Mouse (Mus musculus): ENCODE measurements around the gene Il17rd. TPM values are rescaled to one million over a fixed set of nuclear protein-coding genes. Genes with fewer than 3 reads are reported as not detected.

Gene Il17rd
- 5.7 and 7.2 TPM in 2 replicates for total RNA-seq (2014; rRNA removed)
- 0.62 and 1.5 TPM in 2 replicates for polyA plus RNA-seq (2015; fragmentation: Nextera tagmentation; extraction: Ambion mirVana)

DNA sequence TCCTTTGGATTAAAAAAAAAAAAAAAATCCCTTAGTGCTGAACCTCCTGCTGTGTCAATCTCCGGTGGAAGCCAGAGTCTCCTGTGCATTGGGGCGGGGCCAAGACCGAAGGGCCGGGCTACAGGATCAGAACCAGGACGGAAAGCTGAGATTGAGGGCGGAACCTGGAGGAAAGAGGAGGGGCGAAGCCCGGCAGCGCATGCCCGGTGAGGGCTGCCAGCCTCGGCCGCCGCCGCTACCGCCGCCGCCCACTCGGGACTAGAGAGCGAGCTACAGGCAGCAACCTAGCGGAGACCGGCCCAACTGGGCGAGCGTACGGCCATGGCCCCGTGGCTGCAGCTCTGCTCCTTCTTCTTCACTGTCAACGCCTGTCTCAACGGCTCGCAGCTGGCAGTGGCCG lies at the start of gene Il17rd:
Il17rd (plus strand) TSS at position 159 of the 400 bp plus-strand sequence.
- Histone ChIP-seq H3K9ac (peak within 1 kb of the TSS; percentile 69), H3K4me2 (ENCODE audit: low read depth) (peak within 1 kb of the TSS; percentile 95), H3K27ac (ENCODE audit: low read depth, low read length) (0 out of 2 replicates have a peak within 1 kb of the TSS, but pooled peaks have one; percentile 60), H3K4me3 (ENCODE audit: low read depth, low read length) (peak within 1 kb of the TSS; percentile 84), H3K27me3 (ENCODE audit: insufficient read depth, low read length) (peaks cover 6% of the 10 kb centered on the region; the same call in 1 of the 2 replicates), H3K4me1 (ENCODE audit: insufficient read depth) (0 out of 2 replicates have a peak, but pooled peaks cover 3% of the 10 kb centered on the region), H3K9me3 (ENCODE audit: low read length) (no peaks in the 10 kb centered on the region), H3K36me3 (ENCODE audit: insufficient read depth) (no peaks in the 10 kb centered on the region)
- 0% methylated on average over 25 of the region's 29 CpGs for WGBS
- DNase-seq: peak; percentile 76
- TF ChIP-seq CTCF (IDR thresholded peaks at IDR 0.05; ENCODE audit: low read depth): no peak
- ATAC-seq: peak; percentile 94

DNA sequence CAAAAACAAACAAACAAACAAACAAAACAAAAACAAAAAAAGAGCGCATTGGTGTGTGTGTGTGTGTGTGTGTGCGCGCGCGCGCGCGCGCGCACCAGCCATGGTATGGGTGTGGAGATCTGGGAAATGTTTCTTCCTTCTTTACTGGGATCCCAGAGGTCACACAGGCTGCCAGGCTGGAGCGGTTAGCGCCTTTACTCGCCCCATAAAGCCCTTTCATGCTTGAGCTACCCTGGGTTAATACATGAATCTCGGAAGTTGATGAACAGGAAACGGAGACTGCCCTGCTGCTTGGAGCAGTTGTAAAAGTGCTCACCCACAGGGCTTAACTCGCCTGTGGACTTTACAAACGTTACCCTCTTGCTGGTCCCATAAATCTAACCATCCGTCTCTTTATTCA lies 47.1 kb upstream of the Il17rd start:
- H3K27ac ChIP-seq (ENCODE audit: low read depth, low read length): no peak overlapping the region
- H3K9me3 ChIP-seq (ENCODE audit: low read length): no peaks in the 10 kb centered on the region
- ATAC-seq (no peak), DNase-seq (no peak)
- no peaks in the 10 kb centered on the region for H3K36me3 ChIP-seq (ENCODE audit: insufficient read depth)
- no peak overlapping the region for H3K4me2 ChIP-seq (ENCODE audit: low read depth)
- H3K27me3 ChIP-seq (ENCODE audit: insufficient read depth, low read length): no peaks in the 10 kb centered on the region
- H3K4me1 ChIP-seq (ENCODE audit: insufficient read depth): no peaks in the 10 kb centered on the region
- WGBS: 69% methylated on average over 18 of the region's 18 CpGs
- TF ChIP-seq CTCF (IDR thresholded peaks at IDR 0.05; ENCODE audit: low read depth): no peak
- no peak overlapping the region for H3K9ac ChIP-seq
- H3K4me3 ChIP-seq (ENCODE audit: low read depth, low read length): no peak overlapping the region

DNA sequence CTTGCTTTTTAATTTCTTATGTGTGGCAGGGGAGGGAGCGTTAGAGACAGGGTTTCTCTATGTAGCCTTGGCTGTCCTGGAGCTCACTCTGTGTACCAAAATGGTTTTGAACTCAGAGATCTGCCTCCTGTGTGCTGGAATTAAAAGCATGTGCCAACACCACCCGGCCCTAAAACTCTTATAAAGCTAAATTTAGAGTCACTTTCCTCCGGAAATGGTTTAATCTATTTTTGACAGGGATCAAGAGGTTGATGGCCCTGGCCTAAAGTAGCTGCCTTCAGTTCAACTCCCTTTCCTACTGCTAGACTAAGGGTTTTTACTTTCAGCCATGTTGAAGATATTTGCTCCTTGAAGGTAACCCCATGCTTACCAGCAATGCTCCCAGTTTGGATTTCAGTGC lies 45.3 kb upstream of the Il17rd start:
- no peak overlapping the region for H3K4me3 ChIP-seq (ENCODE audit: low read depth, low read length)
- no peak overlapping the region for H3K9ac ChIP-seq
- DNase-seq (no peak), ATAC-seq (no peak)
- H3K4me2 ChIP-seq (ENCODE audit: low read depth): no peak overlapping the region
- no peaks in the 10 kb centered on the region for H3K9me3 ChIP-seq (ENCODE audit: low read length)
- TF ChIP-seq CTCF (IDR thresholded peaks at IDR 0.05; ENCODE audit: low read depth): no peak
- WGBS: 81% methylated on average over 3 of the region's 3 CpGs
- H3K27ac ChIP-seq (ENCODE audit: low read depth, low read length): no peak overlapping the region
- H3K27me3 ChIP-seq (ENCODE audit: insufficient read depth, low read length): no peaks in the 10 kb centered on the region
- H3K4me1 ChIP-seq (ENCODE audit: insufficient read depth): no peaks in the 10 kb centered on the region
- no peaks in the 10 kb centered on the region for H3K36me3 ChIP-seq (ENCODE audit: insufficient read depth)

DNA sequence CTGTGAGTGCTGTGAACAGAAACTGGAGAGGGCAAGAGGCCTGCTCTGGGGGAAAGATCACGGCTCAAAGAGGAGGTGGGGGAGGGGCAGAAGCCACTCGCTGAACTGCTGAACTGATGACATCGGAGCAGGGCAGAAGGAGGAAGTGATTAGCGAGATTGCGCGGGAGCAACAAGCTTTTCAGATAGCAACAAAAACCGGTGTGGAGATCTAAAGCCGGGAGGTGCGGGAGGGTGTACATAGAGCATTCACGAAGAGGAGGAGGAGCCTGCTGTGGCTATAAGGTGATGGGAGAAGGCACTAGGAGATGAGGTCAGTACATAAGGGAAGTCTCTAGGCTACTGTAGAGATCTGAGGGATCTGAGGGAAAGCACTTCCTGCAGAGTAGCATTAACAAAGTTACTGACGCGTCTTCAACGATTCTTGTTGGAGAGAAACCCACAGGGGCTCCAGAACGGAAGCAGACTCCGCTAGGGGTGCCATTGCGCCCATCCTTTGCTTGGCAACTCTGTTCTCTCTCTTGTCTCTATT lies 44.5 kb upstream of the Il17rd start, which contains the start of gene Hesx1:
Hesx1 (plus strand) TSS at position 206 of the 531 bp plus-strand sequence.
- 13% methylated on average over 16 of the region's 16 CpGs for WGBS
- no peaks in the 10 kb centered on the region for H3K27me3 ChIP-seq (ENCODE audit: insufficient read depth, low read length)
- no peaks in the 10 kb centered on the region for H3K9me3 ChIP-seq (ENCODE audit: low read length)
- H3K4me2 ChIP-seq (ENCODE audit: low read depth): peak within 1 kb of the TSS; percentile 35
- no peaks in the 10 kb centered on the region for H3K36me3 ChIP-seq (ENCODE audit: insufficient read depth)
- no peak within 1 kb of the TSS for H3K27ac ChIP-seq (ENCODE audit: low read depth, low read length)
- TF ChIP-seq CTCF (IDR thresholded peaks at IDR 0.05; ENCODE audit: low read depth): peak; percentile 38
- ATAC-seq (peak; percentile 27; the same call in 1 of the 2 replicates), DNase-seq (peak; percentile 26)
- no peak within 1 kb of the TSS for H3K9ac ChIP-seq
- H3K4me3 ChIP-seq (ENCODE audit: low read depth, low read length): peak within 1 kb of the TSS; percentile 17
- no peaks in the 10 kb centered on the region for H3K4me1 ChIP-seq (ENCODE audit: insufficient read depth)

DNA sequence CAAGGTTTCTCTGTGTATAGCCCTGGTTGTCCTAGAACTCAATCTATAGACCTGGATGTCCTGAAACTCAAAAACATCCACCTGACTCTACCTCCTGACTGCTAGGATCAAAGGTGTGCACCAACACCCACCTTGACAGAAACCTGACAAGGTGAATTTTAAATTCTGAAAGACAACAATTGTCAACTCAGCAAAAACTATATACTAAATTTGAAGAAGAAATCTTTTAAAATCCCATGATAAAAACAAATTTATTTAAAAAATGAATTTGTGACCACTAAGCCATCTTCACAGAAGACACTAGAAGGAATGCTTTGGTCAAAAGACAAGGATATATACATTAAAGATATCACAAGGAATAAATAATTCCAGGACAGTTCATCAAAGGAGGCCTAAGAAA lies 42.5 kb upstream of the Il17rd start:
- Histone ChIP-seq H3K27me3 (ENCODE audit: insufficient read depth, low read length) (peaks cover 7% of the 10 kb centered on the region), H3K27ac (ENCODE audit: low read depth, low read length) (no peak overlapping the region), H3K9ac (no peak overlapping the region), H3K9me3 (ENCODE audit: low read length) (no peaks in the 10 kb centered on the region), H3K4me1 (ENCODE audit: insufficient read depth) (no peaks in the 10 kb centered on the region), H3K36me3 (ENCODE audit: insufficient read depth) (no peaks in the 10 kb centered on the region), H3K4me2 (ENCODE audit: low read depth) (no peak overlapping the region), H3K4me3 (ENCODE audit: low read depth, low read length) (no peak overlapping the region)
- DNase-seq: no peak
- ATAC-seq: no peak
- TF ChIP-seq CTCF (IDR thresholded peaks at IDR 0.05; ENCODE audit: low read depth): no peak

DNA sequence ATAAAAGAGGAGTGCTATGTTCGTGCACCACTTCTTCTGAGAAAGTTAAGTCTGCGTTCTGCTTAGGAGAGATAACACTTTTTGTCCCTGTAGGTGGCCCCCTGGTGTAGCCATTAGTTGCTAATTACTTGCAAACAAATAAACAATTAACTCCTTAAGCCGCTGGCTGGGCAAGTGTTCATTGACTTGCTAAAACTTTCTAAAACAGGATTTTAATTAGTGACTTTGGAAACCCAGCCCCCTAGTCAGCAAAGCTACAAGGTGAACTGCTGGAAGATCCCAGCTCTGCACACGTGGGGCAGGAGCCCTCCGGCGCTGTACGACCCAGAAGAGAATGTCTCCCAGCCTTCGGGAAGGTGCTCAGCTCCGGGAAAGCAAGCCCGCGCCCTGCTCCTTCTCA lies 38.4 kb upstream of the Il17rd start:
- H3K27me3 ChIP-seq (ENCODE audit: insufficient read depth, low read length): peaks cover 10% of the 10 kb centered on the region
- no peak overlapping the region for H3K27ac ChIP-seq (ENCODE audit: low read depth, low read length)
- no peaks in the 10 kb centered on the region for H3K4me1 ChIP-seq (ENCODE audit: insufficient read depth)
- H3K9me3 ChIP-seq (ENCODE audit: low read length): no peaks in the 10 kb centered on the region
- no peak for DNase-seq
- no peaks in the 10 kb centered on the region for H3K36me3 ChIP-seq (ENCODE audit: insufficient read depth)
- 2% methylated on average over 11 of the region's 11 CpGs for WGBS
- no peak overlapping the region for H3K9ac ChIP-seq
- no peak overlapping the region for H3K4me2 ChIP-seq (ENCODE audit: low read depth)
- no peak for ATAC-seq
- no peak for TF ChIP-seq CTCF (IDR thresholded peaks at IDR 0.05; ENCODE audit: low read depth)
- H3K4me3 ChIP-seq (ENCODE audit: low read depth, low read length): no peak overlapping the region

DNA sequence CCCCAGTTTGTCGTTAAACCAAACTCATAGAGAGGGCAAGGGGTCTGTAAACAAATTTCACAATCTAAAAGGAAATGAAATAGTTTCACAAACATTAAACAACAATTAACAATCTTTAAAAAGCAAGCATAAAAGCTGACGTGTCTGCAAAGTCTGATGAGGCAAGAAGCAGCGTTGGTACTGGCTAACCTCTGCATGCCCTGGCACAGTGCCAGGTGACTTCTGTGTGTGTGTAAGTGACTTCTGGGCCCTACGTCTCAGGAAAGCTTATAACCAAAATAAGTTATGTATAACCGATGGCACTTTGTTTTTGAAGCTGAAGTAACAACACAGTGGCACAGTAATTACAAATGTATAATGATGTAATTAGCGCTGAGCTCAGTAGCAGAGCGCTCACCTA lies 33.8 kb upstream of the Il17rd start:
- no peak overlapping the region for H3K4me2 ChIP-seq (ENCODE audit: low read depth)
- no peaks in the 10 kb centered on the region for H3K36me3 ChIP-seq (ENCODE audit: insufficient read depth)
- no peak for TF ChIP-seq CTCF (IDR thresholded peaks at IDR 0.05; ENCODE audit: low read depth)
- DNase-seq: no peak
- no peaks in the 10 kb centered on the region for H3K4me1 ChIP-seq (ENCODE audit: insufficient read depth)
- H3K27ac ChIP-seq (ENCODE audit: low read depth, low read length): no peak overlapping the region
- no peak overlapping the region for H3K9ac ChIP-seq
- no peak overlapping the region for H3K4me3 ChIP-seq (ENCODE audit: low read depth, low read length)
- H3K27me3 ChIP-seq (ENCODE audit: insufficient read depth, low read length): peaks cover 15% of the 10 kb centered on the region
- no peak for ATAC-seq
- 64% methylated on average over 7 of the region's 7 CpGs for WGBS
- H3K9me3 ChIP-seq (ENCODE audit: low read length): no peaks in the 10 kb centered on the region
